9 mouse cellular contexts compared by ENCODE assay signal in the genomic region with DNA sequence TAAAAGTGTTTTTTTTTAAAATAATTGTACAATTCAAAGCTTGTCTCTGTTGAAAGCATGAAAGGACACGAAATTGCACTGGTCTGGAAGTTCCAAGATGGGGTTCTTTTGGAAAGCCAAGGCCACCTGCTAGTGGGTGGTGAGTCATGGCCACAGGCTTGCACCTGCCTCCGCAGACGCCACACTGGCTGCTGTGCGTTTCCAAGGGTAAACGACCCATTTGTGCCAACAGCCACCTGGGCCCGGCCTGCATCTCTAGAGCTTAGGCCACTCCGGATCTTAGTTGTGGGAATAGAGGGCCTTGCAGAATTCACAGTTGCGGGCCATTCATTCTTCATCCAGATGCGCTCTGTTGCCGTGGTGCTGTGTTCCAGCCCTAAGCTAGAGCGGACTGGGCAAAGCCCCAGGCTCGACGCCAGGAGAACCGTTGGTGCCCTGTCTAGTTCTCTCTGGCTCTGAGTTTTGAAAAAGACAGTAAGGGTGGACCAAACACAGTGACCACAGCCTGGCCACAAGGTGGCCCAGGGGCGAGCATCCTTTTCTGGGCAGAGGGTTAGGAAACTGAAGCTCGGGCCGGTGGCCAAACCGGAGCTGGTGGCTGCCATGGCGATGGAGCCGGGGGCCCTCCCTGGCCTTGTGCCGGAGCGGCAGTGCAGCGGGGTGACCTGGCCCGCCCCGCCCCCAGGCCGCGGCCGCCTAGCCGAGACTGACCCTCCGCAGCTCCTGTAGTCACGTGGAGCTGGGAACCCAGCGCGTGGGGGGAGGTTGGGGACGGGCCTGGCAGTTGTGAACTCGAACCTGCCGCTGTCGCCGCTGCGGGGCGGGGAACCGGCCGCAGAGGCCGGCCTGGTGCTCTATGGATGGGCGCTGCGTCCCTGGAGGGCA. TPM values are rescaled to one million over a fixed set of nuclear protein-coding genes. Genes with fewer than 3 reads are reported as not detected.
DNase-seq lines count a peak whose midpoint lies in the region; ATAC-seq and TF ChIP-seq lines count a peak whose summit lies in the region.
"Had no signal": no experiment of that assay in that cellular context is flagged by ENCODE, and none has a peak within 500 bp of the region (broad histone marks: within the 10 kb centered on the region; RNA-seq: fewer than 3 reads in every experiment).

Gene Repin1 (plus strand): TSS at position 726 of the 885 bp plus-strand sequence.
Gene Gm44965 (plus strand): TSS at position 784 of the 885 bp plus-strand sequence.

- TF ChIP-seq CTCF in lung, postnatal 0 days (IDR thresholded peaks at IDR 0.05), result peak; percentile 63
- TF ChIP-seq CTCF in thymus, adult 2 months (IDR thresholded peaks at IDR 0.05; ENCODE audit: borderline replicate concordance, control insufficient read depth, extremely low read depth, insufficient read depth, low read length, poor library complexity), result no peak

- TF ChIP-seq POLR2A in thymus, adult 2 months (IDR thresholded peaks at IDR 0.05; ENCODE audit: control insufficient read depth, extremely low read depth, insufficient read depth, low read length, poor library complexity), result 0 out of 2 replicates have a peak, but pooled peaks have one; percentile 38

- H3K4me3 ChIP-seq in hindbrain, embryonic 12.5 days, result peak within 1 kb of the TSS; percentile 64
- H3K4me3 ChIP-seq in lung, postnatal 0 days (ENCODE audit: low read depth, low read length), result peak within 1 kb of the TSS; percentile 77
- H3K4me3 ChIP-seq in thymus, adult 2 months (ENCODE audit: control insufficient read depth, insufficient read depth, low read length), result peak within 1 kb of the TSS; percentile 70

- ATAC-seq in hindbrain, embryonic 12.5 days (ENCODE audit: low FRiP score), result peak; percentile 93
- peak; percentile 96 for ATAC-seq in lung, postnatal 0 days

- no peaks in the 10 kb centered on the region for H3K27me3 ChIP-seq in hindbrain, embryonic 12.5 days
- H3K27me3 ChIP-seq in lung, postnatal 0 days (replicated peaks; ENCODE audit: insufficient read depth, low read length), result no peaks in the 10 kb centered on the region
- H3K27me3 ChIP-seq in thymus, adult 2 months (ENCODE audit: control insufficient read depth, insufficient read depth, low read length), result no peaks in the 10 kb centered on the region

- H3K4me2 ChIP-seq in hindbrain, embryonic 12.5 days (replicated peaks), result peak within 1 kb of the TSS; percentile 72
- peak within 1 kb of the TSS; percentile 92 for H3K4me2 ChIP-seq in lung, postnatal 0 days (replicated peaks; ENCODE audit: low read depth, low read length)

- H3K9me3 ChIP-seq in hindbrain, embryonic 12.5 days (replicated peaks), result peaks cover 20% of the 10 kb centered on the region
- peaks cover 10% of the 10 kb centered on the region for H3K9me3 ChIP-seq in lung, postnatal 0 days (ENCODE audit: low read length)

- WGBS in hindbrain, embryonic 12.5 days, result 6% methylated on average over 41 of the region's 45 CpGs
- WGBS in lung, postnatal 0 days, result 10% methylated on average over 38 of the region's 45 CpGs
- 2% methylated on average over 45 of the region's 45 CpGs for WGBS in thymus, adult 2 months

- peaks cover 30% of the 10 kb centered on the region for H3K36me3 ChIP-seq in hindbrain, embryonic 12.5 days
- peaks cover 22% of the 10 kb centered on the region; the same call in 1 of the 2 replicates for H3K36me3 ChIP-seq in lung, postnatal 0 days (ENCODE audit: insufficient read depth, low read length)
- H3K36me3 ChIP-seq in thymus, adult 2 months (ENCODE audit: control insufficient read depth, insufficient read depth, low read length), result no peaks in the 10 kb centered on the region

- peak within 1 kb of the TSS; percentile 90 for H3K9ac ChIP-seq in hindbrain, embryonic 12.5 days
- peak within 1 kb of the TSS; percentile 66 for H3K9ac ChIP-seq in lung, postnatal 0 days (replicated peaks; ENCODE audit: low read depth)

- no peak for TF ChIP-seq EP300 in lung, postnatal 0 days (IDR thresholded peaks at IDR 0.05)

- peaks cover 18% of the 10 kb centered on the region for H3K4me1 ChIP-seq in hindbrain, embryonic 12.5 days
- H3K4me1 ChIP-seq in lung, postnatal 0 days (ENCODE audit: insufficient read depth, low read depth, low read length), result peaks cover 14% of the 10 kb centered on the region
- peaks cover 26% of the 10 kb centered on the region for H3K4me1 ChIP-seq in thymus, adult 2 months (replicated peaks; ENCODE audit: control insufficient read depth, insufficient read depth, low read length)

- peak; percentile 99 for DNase-seq in Muller cell, postnatal 12 days (ENCODE audit: inconsistent ontology term)
- peak; percentile 97 for DNase-seq in cerebellum, adult 9-11 months
- DNase-seq in frontal cortex, postnatal 14 days (ENCODE audit: low spot score in 2 of 2), result peak; percentile 87 to 88
- peak; percentile 91 to 92 for DNase-seq in layer of hippocampus, postnatal 14 days (ENCODE audit: low spot score in 2 of 2)
- DNase-seq in lung, postnatal 0 days (ENCODE audit: low spot score), result peak; percentile 89
- DNase-seq in ovary, adult 18-20 months (ENCODE audit: low spot score), result peak; percentile 91
- peak; percentile 72 for DNase-seq in thymus, adult 2 months

- peak within 1 kb of the TSS; percentile 88 for H3K27ac ChIP-seq in hindbrain, embryonic 12.5 days
- H3K27ac ChIP-seq in lung, postnatal 0 days (ENCODE audit: low read length), result peak within 1 kb of the TSS; percentile 85
- no peak within 1 kb of the TSS for H3K27ac ChIP-seq in thymus, adult 2 months (ENCODE audit: control insufficient read depth, insufficient read depth, low read length)

RNA-seq across cellular contexts. Expression of gene Repin1, which starts in this region (rescaled TPM):
- polyA plus RNA-seq in hindbrain, embryonic 12.5 days (2016; fragmentation: Nextera tagmentation; extraction: Ambion mirVana), result 43.1 and 43.9 TPM in 2 replicates
- 10 to 100 TPM; 29.3 to 38.4 TPM for total RNA-seq in layer of hippocampus, postnatal 14 days (2021)
- 15.2 and 15.5 TPM in 2 replicates for polyA plus RNA-seq in lung, postnatal 0 days (2015; fragmentation: Nextera tagmentation; extraction: Ambion mirVana)
- 35.3 and 40.2 TPM in 2 replicates for polyA plus RNA-seq in thymus, adult 2 months (2012; rRNA removed)

RNA-seq across cellular contexts. Expression of gene Gm44965, which starts in this region (rescaled TPM):
- not detected in 2 replicates for polyA plus RNA-seq in hindbrain, embryonic 12.5 days (2016; fragmentation: Nextera tagmentation; extraction: Ambion mirVana)
- total RNA-seq in layer of hippocampus, postnatal 14 days (2021), result not detected
- not detected in 2 replicates for polyA plus RNA-seq in lung, postnatal 0 days (2015; fragmentation: Nextera tagmentation; extraction: Ambion mirVana)
- polyA plus RNA-seq in thymus, adult 2 months (2012; rRNA removed), result not detected in 2 replicates
- polyA plus RNA-seq: large intestine, adult 2 months had no signal
